Mouse (Mus musculus) kidney, postnatal 0 days (tissue): ENCODE results near the gene Cdyl. TPM values are rescaled to one million over a fixed set of nuclear protein-coding genes. Genes with fewer than 3 reads are reported as not detected.
A peak's percentile ranks its signal among the peaks of the same experiment; 100 is the strongest.

Experiments
- ATAC-seq: fragments of 200-750 bp; cut with Nextera tagmentation; replicated peaks from 2 replicates; pipeline ENCODE4 v1.8.0; 2017; ENCODE audit warnings: low read depth, moderate number of reproducible peaks, moderate TSS enrichment, moderate library complexity; ENCODE audit not compliant: low FRiP score
- DNase-seq: peaks from one replicate; pipeline ENCODE4 v3.0.0-alpha.2; 2016; ENCODE audit warnings: low spot score
- H3K27ac ChIP-seq: fragments of 300-500 bp; sonication (generic); 2 replicates; pipeline ENCODE4 v1.5.1; 2014; ENCODE audit warnings: mild to moderate bottlenecking
- H3K27me3 ChIP-seq: fragments of 300-500 bp; sonication (generic); 2 replicates; pipeline ENCODE4 v1.6.1; 2014; ENCODE audit warnings: low read length, mixed read lengths; ENCODE audit not compliant: insufficient read depth
- H3K36me3 ChIP-seq: fragments of 300-500 bp; sonication (generic); 2 replicates; pipeline ENCODE4 v1.6.1; 2014; ENCODE audit warnings: low read length, mixed read lengths; ENCODE audit not compliant: insufficient read depth
- H3K4me1 ChIP-seq: fragments of 300-500 bp; sonication (generic); replicated peaks from 2 replicates; pipeline ENCODE4 v1.6.1; 2014; ENCODE audit warnings: antibody characterized with exemption, low read length, mixed read lengths; ENCODE audit not compliant: insufficient read depth
- H3K4me2 ChIP-seq: fragments of 300-500 bp; sonication (generic); 2 replicates; pipeline ENCODE4 v1.6.1; 2014; ENCODE audit warnings: mild to moderate bottlenecking, low read length, moderate library complexity, mixed read lengths
- H3K4me3 ChIP-seq: fragments of 300-500 bp; sonication (generic); replicated peaks from 2 replicates; pipeline ENCODE4 v1.5.1; 2014; ENCODE audit warnings: low read depth, low read length
- H3K9ac ChIP-seq: fragments of 300-500 bp; sonication (generic); 2 replicates; pipeline ENCODE4 v1.6.1; 2014; ENCODE audit warnings: low read depth, low read length
- H3K9me3 ChIP-seq: fragments of 300-500 bp; sonication (generic); replicated peaks from 2 replicates; pipeline ENCODE4 v1.6.1; 2016; ENCODE audit warnings: low read length, inconsistent platforms, mixed read lengths
- CTCF ChIP-seq: IDR thresholded peaks from 2 replicates; pipeline ENCODE4 v1.5.1; 2016; ENCODE audit warnings: antibody characterized with exemption, low read depth, mild to moderate bottlenecking, moderate library complexity
- WGBS: fragments of 180-500 bp; shearing (Covaris S2); extraction: QIAGEN DNeasy Blood & Tissue Kit; methylation state at CpG from one replicate; pipeline ENCODE4 v1.1.7; 2014; 5-methylcytosine and 5-hydroxymethylcytosine counted together
- polyA plus RNA-seq: library from polyadenylated mRNA; unstranded; fragments of >200 nt; fragmentation: Nextera tagmentation; extraction: Ambion mirVana; gene quantifications from 2 replicates; pipeline ENCODE4 v1.2.1, GENCODE M21; 2015

Gene Cdyl
- polyA plus RNA-seq, 1 experiment from 2014 or later: 10.2 TPM

- TF ChIP-seq CTCF: no peak
- Histone ChIP-seq H3K27me3 (no peaks in the 10 kb centered on the region), H3K27ac (no peak overlapping the region), H3K9me3 (no peaks in the 10 kb centered on the region), H3K4me3 (no peak overlapping the region), H3K4me2 (no peak overlapping the region), H3K36me3 (no peaks in the 10 kb centered on the region), H3K4me1 (0 out of 2 replicates have a peak, but pooled peaks cover 5% of the 10 kb centered on the region), H3K9ac (no peak overlapping the region)
- ATAC-seq (no peak), DNase-seq (no peak)
- WGBS: 81% methylated on average over 13 of the region's 13 CpGs
Measured at GRCm38 (mm10) chr13:35797811-35798522, 138.3 kb downstream of the Cdyl start.

GRCm38 (mm10) chr13:35798645-35799044 is 139.0 kb downstream of the Cdyl start:
- Histone ChIP-seq H3K9me3 (no peaks in the 10 kb centered on the region), H3K9ac (no peak overlapping the region), H3K4me2 (no peak overlapping the region), H3K36me3 (no peaks in the 10 kb centered on the region), H3K4me1 (0 out of 2 replicates have a peak, but pooled peaks cover 5% of the 10 kb centered on the region), H3K27me3 (no peaks in the 10 kb centered on the region), H3K4me3 (no peak overlapping the region), H3K27ac (no peak overlapping the region)
- peak; percentile 59 for DNase-seq
- 70% methylated on average over 9 of the region's 9 CpGs for WGBS
- TF ChIP-seq CTCF: peak; percentile 63
- no peak for ATAC-seq

DNA sequence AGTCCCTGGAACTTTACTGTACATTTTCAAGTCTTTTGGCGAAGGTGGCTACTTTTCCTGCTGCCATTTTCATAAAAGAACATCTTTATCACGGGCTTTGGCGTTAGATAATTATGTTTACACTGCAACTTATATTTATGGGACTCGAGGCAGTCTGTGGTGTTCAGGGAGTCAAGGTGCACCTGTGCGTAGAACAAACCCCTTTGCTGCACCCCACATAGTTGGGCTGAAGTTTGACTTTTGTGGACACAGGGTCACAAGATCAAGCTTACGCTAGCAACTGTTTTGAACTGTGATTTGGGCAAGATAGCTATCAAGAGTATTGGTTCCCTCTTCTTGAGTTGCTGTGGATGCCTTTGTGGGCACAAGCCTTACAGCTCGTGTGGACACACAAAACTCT is 140.6 kb downstream of the Cdyl start:
- H3K4me1 ChIP-seq: 0 out of 2 replicates have a peak, but pooled peaks cover 5% of the 10 kb centered on the region
- no peaks in the 10 kb centered on the region for H3K36me3 ChIP-seq
- no peaks in the 10 kb centered on the region for H3K27me3 ChIP-seq
- no peak overlapping the region for H3K4me3 ChIP-seq
- TF ChIP-seq CTCF: no peak
- DNase-seq (no peak), ATAC-seq (no peak)
- H3K27ac ChIP-seq: no peak overlapping the region
- no peaks in the 10 kb centered on the region for H3K9me3 ChIP-seq
- 72% methylated on average over 7 of the region's 7 CpGs for WGBS
- H3K9ac ChIP-seq: no peak overlapping the region
- H3K4me2 ChIP-seq: no peak overlapping the region

GRCm38 (mm10) chr13:35805727-35806126 is 146.1 kb downstream of the Cdyl start:
- Histone ChIP-seq H3K4me3 (no peak overlapping the region), H3K27ac (no peak overlapping the region), H3K4me1 (0 out of 2 replicates have a peak, but pooled peaks cover 6% of the 10 kb centered on the region), H3K27me3 (no peaks in the 10 kb centered on the region), H3K9me3 (no peaks in the 10 kb centered on the region), H3K9ac (no peak overlapping the region), H3K36me3 (no peaks in the 10 kb centered on the region), H3K4me2 (no peak overlapping the region)
- TF ChIP-seq CTCF: no peak
- ATAC-seq (no peak), DNase-seq (no peak)
- 67% methylated on average over 3 of the region's 3 CpGs for WGBS

DNA sequence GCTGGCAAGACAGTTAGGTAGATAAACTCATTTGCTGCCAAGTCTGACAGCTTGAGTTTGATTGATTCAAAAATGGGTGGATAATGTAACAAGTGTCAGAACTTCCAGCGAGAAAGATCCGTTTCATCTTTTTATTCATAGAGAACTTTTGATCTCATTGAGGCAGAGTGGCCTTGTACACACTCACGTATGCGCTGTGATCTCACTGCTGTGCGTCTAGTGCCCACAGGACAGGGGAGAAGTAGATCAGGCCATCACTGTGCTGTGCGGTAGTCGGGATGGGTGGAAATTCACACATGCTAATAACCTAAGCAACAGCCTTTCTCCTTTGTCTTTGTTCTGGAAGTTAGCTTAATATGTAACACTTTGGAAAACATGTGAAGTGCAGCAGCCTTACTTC is 146.5 kb downstream of the Cdyl start:
- Histone ChIP-seq H3K4me3 (no peak overlapping the region), H3K4me2 (no peak overlapping the region), H3K9ac (no peak overlapping the region), H3K27me3 (no peaks in the 10 kb centered on the region), H3K27ac (no peak overlapping the region), H3K36me3 (no peaks in the 10 kb centered on the region), H3K9me3 (no peaks in the 10 kb centered on the region), H3K4me1 (0 out of 2 replicates have a peak, but pooled peaks cover 6% of the 10 kb centered on the region)
- 84% methylated on average over 7 of the region's 7 CpGs for WGBS
- TF ChIP-seq CTCF: no peak
- DNase-seq: no peak
- ATAC-seq: no peak

DNA sequence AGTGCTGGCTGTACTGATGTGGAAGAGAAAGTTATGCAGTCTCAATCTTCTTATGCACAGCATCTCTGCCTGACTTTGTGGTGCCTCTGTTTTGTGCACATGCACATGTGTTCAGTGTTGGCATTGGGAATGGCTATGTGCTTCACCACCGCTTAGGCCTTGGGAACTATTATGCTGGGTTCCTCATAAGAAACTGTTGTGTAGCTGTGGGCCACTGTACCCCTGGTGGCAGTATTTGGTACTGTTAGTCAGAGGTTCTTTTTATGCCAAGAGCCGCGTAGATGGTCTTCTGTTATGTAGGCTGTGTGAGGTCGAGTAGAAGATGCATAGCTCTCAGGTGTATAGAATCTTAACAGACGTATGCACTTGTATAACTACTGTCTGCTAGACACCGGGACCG is 147.4 kb downstream of the Cdyl start:
- no peak overlapping the region for H3K9ac ChIP-seq
- peak; percentile 41; the same call in 1 of the 2 replicates for TF ChIP-seq CTCF
- no peak for ATAC-seq
- no peak overlapping the region for H3K4me3 ChIP-seq
- 94% methylated on average over 7 of the region's 7 CpGs for WGBS
- DNase-seq: no peak
- H3K36me3 ChIP-seq: no peaks in the 10 kb centered on the region
- no peak overlapping the region for H3K4me2 ChIP-seq
- no peaks in the 10 kb centered on the region for H3K9me3 ChIP-seq
- no peaks in the 10 kb centered on the region for H3K27me3 ChIP-seq
- H3K4me1 ChIP-seq: 0 out of 2 replicates have a peak, but pooled peaks cover 6% of the 10 kb centered on the region
- H3K27ac ChIP-seq: no peak overlapping the region
